Mouse (Mus musculus) MEL (cell line): ENCODE measurements around the gene Lama1.

Experiments used
- NELFE ChIP-seq: IDR thresholded peaks from 2 replicates; pipeline ENCODE4 v1.6.1; 2011; ENCODE audit warnings: low read depth, low read length, improper control_type of control experiment
- RAD21 ChIP-seq: IDR thresholded peaks from 2 replicates; pipeline ENCODE4 v1.6.1; 2011; ENCODE audit warnings: mild to moderate bottlenecking, low read depth, low read length, improper control_type of control experiment

- TF ChIP-seq NELFE, result no peak
- no peak for TF ChIP-seq RAD21
Measured at GRCm38 (mm10) chr17:67701761-67702160, 4.7 kb downstream of the Lama1 start.
